Mouse (Mus musculus) heart, embryonic 11.5 days (tissue): ENCODE measurements at regions not wholly inside any gene's neighbourhood (a gene's known extent, or its start where the extent isn't known, plus 50 kb on each side); places are given as distances from the start of the nearest gene placed in this dataset.

Experiments
- ATAC-seq: fragments of 200-750 bp; cut with Nextera tagmentation; replicated peaks from 2 replicates; pipeline ENCODE4 v1.8.0; 2017; ENCODE audit warnings: moderate library complexity; ENCODE audit not compliant: insufficient number of reproducible peaks, low FRiP score, low TSS enrichment
- H3K27ac ChIP-seq: fragments of 300-500 bp; sonication (generic); 2 replicates; pipeline ENCODE4 v1.5.1; 2014; ENCODE audit warnings: mild to moderate bottlenecking, low read depth, low read length
- H3K27me3 ChIP-seq: fragments of 300-500 bp; sonication (generic); 2 replicates; pipeline ENCODE4 v1.6.1; 2014; ENCODE audit warnings: mild to moderate bottlenecking, low read length, mixed read lengths; ENCODE audit not compliant: control insufficient read depth, insufficient read depth
- H3K36me3 ChIP-seq: fragments of 300-500 bp; sonication (generic); 2 replicates; pipeline ENCODE4 v1.6.1; 2014; ENCODE audit warnings: mild to moderate bottlenecking, low read length, moderate library complexity, mixed read lengths; ENCODE audit not compliant: control insufficient read depth, insufficient read depth
- H3K4me1 ChIP-seq: fragments of 300-500 bp; sonication (generic); 2 replicates; pipeline ENCODE4 v1.6.1; 2014; ENCODE audit warnings: low read length; ENCODE audit not compliant: control insufficient read depth, insufficient read depth
- H3K4me2 ChIP-seq: fragments of 300-500 bp; sonication (generic); 2 replicates; pipeline ENCODE4 v1.6.1; 2014; ENCODE audit warnings: mild to moderate bottlenecking, moderate library complexity
- H3K4me3 ChIP-seq: fragments of 300-500 bp; sonication (generic); 2 replicates; pipeline ENCODE4 v1.5.1; 2014; ENCODE audit warnings: low read depth, low read length
- H3K9ac ChIP-seq: fragments of 300-500 bp; sonication (generic); 2 replicates; pipeline ENCODE4 v1.6.1; 2014; ENCODE audit warnings: mild to moderate bottlenecking, low read depth, low read length, moderate library complexity
- H3K9me3 ChIP-seq: fragments of 300-500 bp; sonication (generic); replicated peaks from 2 replicates; pipeline ENCODE4 v1.6.1; 2016; ENCODE audit warnings: low read length; ENCODE audit not compliant: control insufficient read depth
- WGBS: fragments of 180-500 bp; shearing (Covaris S2); extraction: QIAGEN DNeasy Blood & Tissue Kit; methylation state at CpG from one replicate; pipeline ENCODE4 v1.1.7; 2014; ENCODE audit not compliant: insufficient replicate concordance; 5-methylcytosine and 5-hydroxymethylcytosine counted together

DNA sequence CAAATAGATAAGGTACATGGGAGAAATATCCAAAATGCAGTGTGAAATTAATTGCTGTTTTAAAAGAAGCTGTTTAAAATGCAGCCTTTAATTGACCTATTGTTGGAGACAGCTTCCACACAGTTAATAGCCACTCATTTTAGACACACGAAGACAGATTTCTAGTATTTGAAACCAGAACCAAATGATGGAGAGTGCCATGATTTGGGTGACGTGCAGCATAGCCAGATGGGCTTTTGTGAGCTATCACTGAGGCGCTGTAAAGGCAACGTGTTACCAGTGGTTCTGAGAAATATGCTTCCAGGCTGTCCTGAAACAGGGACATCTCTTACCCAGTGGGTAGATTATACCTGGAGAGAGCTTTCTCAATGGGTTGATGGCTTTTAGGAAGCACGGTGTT is 594.4 kb upstream of the Cdh5 start:
- 80% methylated on average over 5 of the region's 5 CpGs for WGBS
- no peak overlapping the region for H3K4me3 ChIP-seq
- no peak overlapping the region for H3K27ac ChIP-seq
- ATAC-seq = no peak
- no peaks in the 10 kb centered on the region for H3K36me3 ChIP-seq
- no peak overlapping the region for H3K9ac ChIP-seq
- no peaks in the 10 kb centered on the region for H3K27me3 ChIP-seq
- peaks cover 3% of the 10 kb centered on the region; the same call in 1 of the 2 replicates for H3K4me1 ChIP-seq
- H3K4me2 ChIP-seq = no peak overlapping the region
- no peaks in the 10 kb centered on the region for H3K9me3 ChIP-seq

DNA sequence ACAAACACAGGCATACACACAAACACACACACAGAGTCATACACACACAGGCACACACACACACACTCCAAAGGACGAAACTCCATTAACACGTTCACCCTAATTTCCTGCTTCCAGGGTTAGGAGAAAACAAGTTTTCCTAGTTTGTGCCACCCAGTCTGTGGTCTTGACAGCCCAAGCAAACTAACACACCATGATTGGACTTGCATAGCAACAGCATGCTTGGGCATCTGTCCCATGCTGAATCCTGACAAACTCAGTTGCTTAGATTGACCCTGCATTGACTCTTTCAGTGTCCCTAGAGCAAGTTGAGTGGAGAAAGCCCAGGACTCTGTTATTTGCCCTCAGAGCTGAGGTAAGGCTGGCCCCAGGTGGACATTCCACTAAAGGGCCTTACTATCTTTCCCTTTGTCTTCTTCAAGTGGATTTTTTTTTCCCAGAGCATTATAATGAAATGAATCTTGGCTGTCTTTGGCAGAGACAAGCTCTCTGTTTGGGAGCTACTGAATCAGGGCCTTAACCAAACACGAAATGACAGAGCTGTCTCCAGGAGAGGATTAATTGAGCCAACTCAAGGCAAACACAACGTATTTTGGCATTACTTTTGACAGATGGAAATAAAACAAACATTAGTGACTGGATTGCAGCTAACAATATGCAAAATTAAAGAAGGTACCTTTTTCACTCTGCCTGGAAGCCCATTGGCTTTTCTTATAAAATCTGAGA is 581.1 kb upstream of the Cdh5 start:
- Histone ChIP-seq H3K9ac (no peak overlapping the region), H3K27me3 (no peaks in the 10 kb centered on the region), H3K36me3 (no peaks in the 10 kb centered on the region), H3K9me3 (no peaks in the 10 kb centered on the region), H3K4me3 (no peak overlapping the region), H3K4me1 (no peaks in the 10 kb centered on the region), H3K4me2 (no peak overlapping the region), H3K27ac (no peak overlapping the region)
- no peak for ATAC-seq
- WGBS = 64% methylated on average over 4 of the region's 4 CpGs

DNA sequence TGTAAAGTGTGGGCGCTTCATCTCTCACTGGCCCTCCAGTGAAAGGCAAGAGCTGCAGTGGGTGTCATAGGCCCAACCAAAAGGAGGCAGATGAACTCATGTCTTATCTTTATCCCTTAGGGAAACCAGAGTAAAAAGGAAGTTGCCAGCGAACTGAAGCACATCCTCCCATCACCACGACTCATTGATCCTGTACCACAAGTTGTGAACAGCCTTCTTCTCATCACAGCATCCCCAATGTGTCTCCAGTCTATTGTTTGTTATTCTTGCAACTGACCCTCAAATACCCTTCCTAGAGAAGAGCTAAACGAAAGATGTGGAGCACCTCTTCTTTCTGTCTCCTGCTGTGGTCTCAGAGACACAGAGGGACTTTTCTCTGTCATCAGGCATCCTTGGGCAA is 570.5 kb upstream of the Cdh5 start:
- Histone ChIP-seq H3K4me3 (no peak overlapping the region), H3K9me3 (no peaks in the 10 kb centered on the region), H3K27ac (no peak overlapping the region), H3K27me3 (no peaks in the 10 kb centered on the region), H3K9ac (no peak overlapping the region), H3K36me3 (no peaks in the 10 kb centered on the region), H3K4me1 (no peaks in the 10 kb centered on the region), H3K4me2 (no peak overlapping the region)
- WGBS = 48% methylated on average over 4 of the region's 4 CpGs
- ATAC-seq = no peak

DNA sequence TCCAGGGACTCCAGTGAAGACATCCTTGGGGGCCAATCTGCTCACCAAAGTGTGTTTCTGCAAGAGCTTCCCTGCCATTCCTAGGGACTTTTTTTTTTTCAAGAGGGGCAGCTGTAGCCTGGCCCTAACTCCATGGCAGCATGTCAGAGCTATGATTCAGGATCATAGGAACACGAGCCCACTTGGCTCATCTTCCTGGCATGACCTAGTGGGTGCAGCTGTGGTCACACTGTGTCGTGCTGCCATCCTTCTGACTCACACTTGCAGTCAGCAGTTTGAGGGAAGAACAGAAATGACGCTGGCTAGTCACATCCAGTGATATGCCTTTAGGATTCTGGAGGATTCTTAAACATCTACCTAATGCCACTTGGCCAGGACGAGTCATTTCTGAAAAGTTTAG is 566.5 kb upstream of the Cdh5 start:
- Histone ChIP-seq H3K4me3 (no peak overlapping the region), H3K4me1 (no peaks in the 10 kb centered on the region), H3K9me3 (no peaks in the 10 kb centered on the region), H3K4me2 (no peak overlapping the region), H3K27me3 (no peaks in the 10 kb centered on the region), H3K36me3 (no peaks in the 10 kb centered on the region), H3K9ac (no peak overlapping the region), H3K27ac (no peak overlapping the region)
- no peak for ATAC-seq
- 79% methylated on average over 4 of the region's 4 CpGs for WGBS

DNA sequence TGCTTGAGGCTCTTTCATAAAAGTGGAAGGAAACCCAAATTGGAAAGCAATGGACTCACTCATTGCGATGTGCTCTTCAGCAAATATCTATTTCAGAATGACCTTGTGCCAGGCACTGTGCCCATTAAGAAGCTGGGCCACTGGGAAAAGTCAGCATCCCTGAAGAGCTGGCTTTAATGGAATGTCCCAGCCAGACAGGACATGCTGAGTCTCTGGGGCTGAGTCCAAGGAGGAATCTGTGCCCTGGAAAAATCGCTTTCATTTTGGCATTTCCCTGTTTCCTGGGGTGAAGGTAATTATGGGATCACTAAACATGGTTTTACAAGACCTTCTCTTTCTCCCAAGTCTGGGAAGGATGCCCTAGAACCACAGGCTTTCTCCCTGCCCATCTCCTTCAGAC is 564.6 kb upstream of the Cdh5 start:
- Histone ChIP-seq H3K36me3 (no peaks in the 10 kb centered on the region), H3K27me3 (no peaks in the 10 kb centered on the region), H3K4me2 (no peak overlapping the region), H3K4me1 (no peaks in the 10 kb centered on the region), H3K9me3 (no peaks in the 10 kb centered on the region), H3K9ac (no peak overlapping the region), H3K27ac (no peak overlapping the region), H3K4me3 (no peak overlapping the region)
- WGBS = 77% methylated on average over 2 of the region's 2 CpGs
- no peak for ATAC-seq

DNA sequence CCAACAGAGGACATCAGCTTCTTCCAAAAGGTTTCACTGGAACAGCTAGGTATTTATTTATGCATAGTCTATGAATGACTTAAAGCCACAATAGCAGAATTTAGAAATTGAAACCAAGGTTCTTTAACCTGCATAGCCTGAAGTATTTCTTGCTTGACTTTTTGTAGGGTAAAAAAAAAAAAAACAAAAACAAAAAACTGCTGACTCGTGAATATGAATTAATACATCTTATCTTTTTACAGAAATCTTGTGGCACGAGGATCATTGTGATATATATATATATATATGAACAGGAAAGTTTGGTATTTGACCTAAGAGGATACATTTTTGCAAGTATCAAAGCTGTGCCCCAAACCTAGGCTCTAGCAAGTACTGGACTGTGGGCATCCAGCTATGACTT is 559.5 kb upstream of the Cdh5 start:
- Histone ChIP-seq H3K9me3 (no peaks in the 10 kb centered on the region), H3K4me2 (no peak overlapping the region), H3K27me3 (no peaks in the 10 kb centered on the region), H3K4me3 (no peak overlapping the region), H3K4me1 (no peaks in the 10 kb centered on the region), H3K27ac (no peak overlapping the region), H3K9ac (no peak overlapping the region), H3K36me3 (no peaks in the 10 kb centered on the region)
- ATAC-seq = no peak
- WGBS = 69% methylated on average over 2 of the region's 2 CpGs

DNA sequence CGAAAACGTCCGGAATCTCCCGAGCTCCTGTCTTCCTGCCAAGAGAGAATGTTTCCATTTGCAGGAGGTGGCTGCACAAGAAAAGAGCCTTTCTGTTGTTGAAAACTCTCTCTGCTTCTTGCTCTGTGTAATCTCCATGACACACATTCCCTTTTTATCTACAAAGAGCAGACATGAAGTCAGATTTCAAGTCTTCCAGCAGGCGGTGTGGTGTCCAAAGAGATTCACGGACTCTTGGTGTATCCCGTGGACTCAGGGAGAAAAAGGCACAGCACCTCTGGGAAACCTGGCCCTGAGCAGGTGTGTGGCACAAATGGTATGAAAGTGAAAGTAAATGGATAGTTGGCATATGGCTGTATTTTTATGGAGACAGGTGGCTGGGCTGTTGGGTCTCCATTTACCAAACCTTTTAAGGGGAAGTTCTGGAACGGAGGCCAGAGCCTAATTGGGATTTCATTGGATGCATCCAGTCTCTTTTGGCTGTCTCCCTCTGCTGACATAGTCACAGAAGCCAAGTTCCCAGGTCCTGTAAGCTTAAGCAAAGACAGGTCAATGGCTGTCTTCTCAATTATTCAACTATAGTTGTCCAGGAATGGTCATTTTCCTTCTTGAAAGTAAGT is 549.4 kb upstream of the Cdh5 start:
- WGBS = 63% methylated on average over 8 of the region's 8 CpGs
- no peak for ATAC-seq
- no peaks in the 10 kb centered on the region for H3K9me3 ChIP-seq

DNA sequence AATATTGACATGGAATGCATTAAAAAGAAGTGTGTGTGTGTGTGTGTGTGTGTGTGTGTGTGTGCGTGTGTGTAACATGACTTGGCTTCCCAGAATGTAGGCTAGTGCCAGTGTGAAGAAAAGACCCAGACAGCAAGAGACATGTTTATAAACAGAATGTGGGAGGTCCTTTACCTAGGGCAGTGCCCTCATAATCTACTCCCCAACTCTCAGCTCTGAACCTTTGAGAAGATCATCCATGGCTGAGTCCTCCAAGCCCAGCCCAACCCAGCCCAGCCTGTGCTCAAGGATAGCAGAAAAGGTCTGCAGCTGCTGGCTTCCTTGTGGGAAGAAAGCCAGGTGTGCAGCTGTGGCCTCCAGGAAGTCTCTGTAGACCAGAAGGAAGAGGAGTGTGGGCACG is 539.8 kb upstream of the Cdh5 start:
- H3K27me3 ChIP-seq = no peaks in the 10 kb centered on the region
- H3K4me2 ChIP-seq = no peak overlapping the region
- H3K4me1 ChIP-seq = no peaks in the 10 kb centered on the region
- H3K4me3 ChIP-seq = no peak overlapping the region
- WGBS = 72% methylated on average over 2 of the region's 2 CpGs
- no peak for ATAC-seq
- no peak overlapping the region for H3K9ac ChIP-seq
- H3K36me3 ChIP-seq = no peaks in the 10 kb centered on the region
- H3K27ac ChIP-seq = no peak overlapping the region
- H3K9me3 ChIP-seq = no peaks in the 10 kb centered on the region

More for the DNA sequence above, 549.4 kb upstream of the Cdh5 start:
- Histone ChIP-seq H3K27me3 (no peaks in the 10 kb centered on the region), H3K4me1 (no peaks in the 10 kb centered on the region), H3K4me3 (no peak overlapping the region), H3K4me2 (no peak overlapping the region), H3K36me3 (no peaks in the 10 kb centered on the region), H3K9ac (no peak overlapping the region), H3K27ac (no peak overlapping the region)

DNA sequence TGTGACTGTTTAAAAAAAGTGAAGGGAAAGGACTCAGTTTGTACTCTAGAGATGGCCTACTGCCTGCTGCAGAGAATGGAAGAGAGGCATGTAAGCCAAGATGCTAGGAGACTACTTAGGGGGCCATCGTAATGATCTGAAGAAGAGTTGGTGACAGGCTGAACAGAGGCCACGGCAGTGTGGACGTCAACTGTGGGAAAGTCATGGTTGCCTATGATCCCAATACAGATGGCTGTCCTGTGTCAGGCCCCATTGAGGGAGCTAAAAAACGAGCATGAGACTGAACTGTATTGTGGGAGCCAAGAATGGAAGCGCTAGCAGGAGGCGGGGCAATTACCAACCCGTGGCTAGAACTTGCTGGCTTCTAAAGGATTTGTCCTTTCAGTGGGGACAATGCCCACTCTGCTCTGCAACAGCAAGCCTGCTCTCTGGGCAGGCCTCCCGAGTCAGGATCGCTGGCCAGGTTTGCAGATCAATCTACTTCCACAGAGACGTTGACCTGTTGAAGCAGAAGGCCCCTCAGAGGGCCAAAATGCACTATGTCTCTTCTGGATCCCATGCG is 530.5 kb upstream of the Cdh5 start:
- no peak overlapping the region for H3K27ac ChIP-seq
- no peaks in the 10 kb centered on the region for H3K36me3 ChIP-seq
- no peak overlapping the region for H3K4me2 ChIP-seq
- H3K9me3 ChIP-seq = no peaks in the 10 kb centered on the region
- H3K27me3 ChIP-seq = no peaks in the 10 kb centered on the region
- H3K4me1 ChIP-seq = no peaks in the 10 kb centered on the region
- no peak for ATAC-seq
- H3K4me3 ChIP-seq = no peak overlapping the region
- WGBS = 84% methylated on average over 11 of the region's 11 CpGs
- H3K9ac ChIP-seq = no peak overlapping the region
